Mouse (Mus musculus) G1E-ER4 (cell line): Measurements from ENCODE around the gene Ap2m1. TPM values are rescaled to one million over a fixed set of nuclear protein-coding genes. Genes with fewer than 3 reads are reported as not detected.

ENCODE experiments used
- GATA1 ChIP-seq: IDR thresholded peaks from one replicate; pipeline ENCODE4 v1.8.0; 2012; ENCODE audit warnings: low read length, inconsistent platforms
- polyA plus RNA-seq: library from polyadenylated mRNA; stranded (reverse); fragments of >175 nt; gene quantifications from 2 replicates; pipeline ENCODE4 v1.2.3, GENCODE M21; 2012

The Ap2m1 gene
- polyA plus RNA-seq = 66.4 and 77.9 TPM in 2 replicates

- TF ChIP-seq GATA1 = no peak
These were observed at the start of gene Ap2m1 for GRCm38 (mm10) chr16:20535296-20536080. Gene Ap2m1 (plus strand): TSS chr16:20535478.

DNA sequence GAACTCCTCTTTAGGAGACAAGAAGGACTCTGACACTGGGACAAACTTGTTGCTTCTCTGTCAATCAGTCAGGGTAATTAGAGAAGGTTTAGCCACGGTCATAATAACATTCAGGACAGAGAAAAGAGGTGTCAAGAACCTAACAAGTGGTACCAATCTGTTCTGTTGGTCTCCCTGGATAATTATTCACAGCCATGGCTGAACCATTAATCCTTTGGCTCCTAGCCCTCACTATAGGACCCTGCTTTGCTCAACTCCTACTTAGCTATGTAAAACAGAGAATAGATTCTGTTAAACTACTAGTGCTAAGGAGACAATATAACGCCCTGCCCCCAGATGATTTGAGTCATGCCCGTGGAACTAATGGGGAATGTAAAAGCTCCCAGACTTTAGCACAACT lies 49.2 kb upstream of the Ap2m1 start:
- no peak for TF ChIP-seq GATA1

GRCm38 (mm10) chr16:20488151-20488550 lies 47.1 kb upstream of the Ap2m1 start:
- TF ChIP-seq GATA1 = no peak

DNA sequence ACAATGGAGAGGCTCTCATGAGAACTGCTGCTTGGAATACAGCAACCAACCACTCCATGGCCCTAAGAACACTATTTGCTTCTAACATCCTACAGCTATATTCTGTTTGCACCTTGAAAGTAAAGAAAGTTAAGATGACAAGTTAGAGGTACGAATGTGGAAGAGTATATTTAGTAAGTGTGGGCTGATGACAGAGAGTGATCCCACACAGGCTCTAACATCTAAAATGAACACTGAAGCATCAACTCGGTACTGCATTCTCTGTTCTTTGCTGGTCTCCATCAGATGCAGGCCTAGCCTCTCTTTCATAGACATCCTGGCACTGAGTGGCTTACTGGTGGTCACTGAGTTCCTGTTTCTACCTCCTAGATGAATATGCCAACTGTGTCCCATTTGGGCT lies 46.0 kb upstream of the Ap2m1 start:
- TF ChIP-seq GATA1 = no peak

- TF ChIP-seq GATA1 = no peak
These were observed 44.7 kb upstream of the Ap2m1 start for GRCm38 (mm10) chr16:20490581-20490980.

- TF ChIP-seq GATA1 = no peak
These were observed 44.0 kb upstream of the Ap2m1 start for GRCm38 (mm10) chr16:20491301-20491700.

GRCm38 (mm10) chr16:20493452-20493851 lies 41.8 kb upstream of the Ap2m1 start:
- TF ChIP-seq GATA1 = no peak

DNA sequence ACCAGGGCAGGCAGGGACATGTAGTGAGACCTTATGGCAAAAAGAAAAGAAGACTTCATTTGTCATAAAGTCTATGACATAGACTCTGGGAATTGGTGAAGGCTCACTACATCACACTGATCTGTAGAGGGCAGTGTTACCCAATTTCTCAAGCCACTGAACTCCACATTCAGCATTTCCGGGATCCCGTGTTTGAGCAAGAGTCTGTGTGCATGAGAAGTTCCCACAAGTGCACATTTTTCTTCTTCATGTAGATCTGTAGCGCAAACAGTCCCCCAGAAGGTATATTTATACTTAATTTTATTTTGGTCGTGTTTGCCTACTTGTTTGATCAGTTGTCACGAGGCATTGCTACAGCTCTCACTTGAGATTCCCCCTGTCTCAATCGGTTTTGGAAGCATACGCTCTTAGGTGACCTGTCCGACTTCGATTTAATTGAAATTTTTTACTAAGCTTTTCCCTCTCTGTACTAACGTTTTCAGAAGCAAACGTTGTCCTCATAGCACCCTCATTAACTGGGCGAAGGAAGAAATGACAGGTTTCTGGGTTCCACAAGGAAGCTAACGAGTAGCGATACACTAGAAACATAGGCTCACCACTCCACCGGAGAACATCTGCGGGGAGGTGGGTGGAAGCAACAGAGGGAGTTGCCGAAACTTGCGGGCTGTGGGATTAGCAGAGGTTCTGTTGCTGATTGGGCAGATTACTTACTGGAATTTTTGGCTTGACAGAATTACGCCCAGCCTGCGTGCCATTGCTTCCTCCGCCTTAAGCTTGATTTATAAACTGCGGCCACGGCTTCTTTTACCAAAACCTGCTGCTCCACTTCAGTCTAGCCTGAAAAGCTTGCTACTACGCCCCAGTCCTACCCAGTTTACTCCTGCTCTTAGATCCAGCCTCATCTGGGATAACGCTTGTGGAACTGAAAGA lies 38.3 kb upstream of the Ap2m1 start:
- no peak for TF ChIP-seq GATA1

DNA sequence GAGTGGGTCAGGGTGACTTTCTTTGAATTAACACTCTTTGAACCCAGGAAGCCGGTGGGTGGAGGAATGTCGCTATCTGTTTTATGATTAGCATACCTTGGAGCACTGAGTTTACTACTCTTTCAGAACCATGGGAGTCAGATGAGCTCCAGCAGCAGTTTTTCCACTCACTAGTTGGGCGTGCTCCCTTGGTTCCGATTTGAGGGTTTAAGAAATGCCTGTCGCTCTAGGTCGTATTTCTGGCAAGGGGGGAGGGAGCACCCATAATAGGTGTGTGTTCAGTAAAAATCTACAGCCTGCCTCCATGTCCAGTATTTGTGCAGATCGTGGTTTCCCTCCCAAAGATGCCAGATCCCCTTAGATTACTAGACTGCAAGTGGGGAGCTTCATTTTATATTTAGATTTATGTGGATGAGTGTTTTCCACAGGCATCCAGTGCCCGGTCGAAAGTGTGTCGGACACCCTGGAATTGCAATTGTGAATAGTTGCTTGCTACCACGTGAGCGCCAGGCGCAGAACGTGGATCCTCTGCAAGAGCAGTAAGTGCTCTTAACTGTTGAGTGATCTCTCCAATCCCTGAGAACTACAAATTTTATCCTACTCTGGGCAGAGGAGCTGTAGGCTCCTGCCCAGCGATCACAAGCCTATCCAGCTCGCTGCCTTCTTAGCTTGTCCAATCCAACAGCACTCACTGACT lies 37.1 kb upstream of the Ap2m1 start:
- TF ChIP-seq GATA1 = no peak

GRCm38 (mm10) chr16:20498677-20499475 lies 36.4 kb upstream of the Ap2m1 start, which contains the start of gene Eif2b5:
Gene Eif2b5 (plus strand): TSS chr16:20498817.
- no peak for TF ChIP-seq GATA1

- TF ChIP-seq GATA1 = no peak
These were observed 29.3 kb upstream of the Ap2m1 start for GRCm38 (mm10) chr16:20506000-20506399.

DNA sequence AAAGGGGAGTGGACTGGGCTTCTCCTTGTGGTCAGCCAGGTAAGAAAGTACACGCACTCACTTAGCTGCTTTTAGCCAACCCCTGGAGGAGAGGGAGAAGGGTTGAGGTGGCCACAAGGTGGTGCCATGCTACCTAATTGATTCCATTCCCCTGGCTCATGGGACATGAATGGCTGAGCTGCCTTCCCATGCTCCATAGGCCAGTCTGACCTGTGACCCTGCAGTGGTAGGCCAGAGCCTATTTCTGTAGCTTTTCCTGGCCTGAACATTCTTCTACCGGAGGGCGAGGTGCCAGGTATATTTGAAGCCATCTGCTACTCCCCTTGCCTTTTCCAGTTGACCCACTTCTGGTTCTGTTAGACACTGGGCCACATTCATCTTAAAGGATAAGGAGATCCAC lies 25.9 kb upstream of the Ap2m1 start:
- TF ChIP-seq GATA1 = no peak

- TF ChIP-seq GATA1 = no peak
These were observed 23.9 kb upstream of the Ap2m1 start for GRCm38 (mm10) chr16:20511277-20511847.

GRCm38 (mm10) chr16:20516032-20516431 lies 19.2 kb upstream of the Ap2m1 start:
- TF ChIP-seq GATA1 = no peak

DNA sequence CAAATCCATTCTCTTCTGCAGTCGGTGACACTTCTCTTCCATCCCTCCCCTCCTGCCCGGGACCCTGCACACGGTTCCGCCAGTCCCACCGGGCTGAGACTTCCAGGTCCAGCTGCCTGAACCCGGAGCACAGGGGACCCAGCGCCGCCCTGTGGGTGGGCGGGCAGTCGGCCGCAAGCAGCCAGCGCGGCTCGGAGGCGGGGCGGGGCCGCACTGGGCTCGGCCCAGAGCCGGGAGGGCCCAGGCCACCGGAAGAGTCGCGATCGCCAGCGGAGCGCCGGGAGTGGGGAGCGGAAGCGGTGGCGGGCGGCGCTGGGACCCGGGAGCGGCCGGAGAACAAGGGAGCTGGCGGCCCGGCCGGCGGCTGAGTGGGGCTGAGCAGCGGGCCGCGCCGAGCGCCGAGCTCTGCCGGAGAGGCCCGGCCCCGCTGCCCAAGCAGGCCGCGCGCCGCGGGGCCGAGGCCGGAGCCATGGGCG lies 18.5 kb upstream of the Ap2m1 start, which contains the start of gene Dvl3:
Dvl3 (plus strand) TSS at position 257 of the 476 bp plus-strand sequence.
- TF ChIP-seq GATA1 = no peak
